Mouse (Mus musculus): ENCODE measurements around the gene C4b. TPM values are rescaled to one million over a fixed set of nuclear protein-coding genes. Genes with fewer than 3 reads are reported as not detected.
"Not testable (repeated sequence)": the region's sequence is repeated elsewhere in the genome, so short reads cannot be mapped to it uniquely, and the experiment has no call there.

C4b gene
- polyA plus RNA-seq, 1 experiment from 2014 or later, result 2.1 TPM

DNA sequence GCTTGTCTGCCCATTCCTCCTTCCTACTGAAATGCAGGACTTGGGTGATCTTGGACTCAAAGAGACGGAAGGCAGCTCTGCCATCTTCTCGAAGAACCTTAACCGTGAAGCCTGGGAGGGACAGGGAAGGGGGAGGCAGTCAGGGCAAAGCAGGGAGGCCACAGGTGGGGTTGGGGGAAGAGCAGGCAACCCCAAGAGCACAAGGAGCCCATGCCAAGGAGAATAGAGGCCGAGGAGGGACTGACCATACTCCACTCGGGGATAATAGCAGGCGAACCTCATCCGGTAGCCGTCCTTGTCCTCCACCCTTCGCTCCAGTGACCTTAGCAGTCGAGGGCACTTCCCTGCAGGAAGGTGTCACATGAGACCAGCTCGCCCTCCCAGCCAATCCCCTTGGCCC, 14.5 kb downstream of the C4b start:
- H3K27ac ChIP-seq (replicated peaks); H3K9ac ChIP-seq; H3K4me1 ChIP-seq; ATAC-seq (ENCODE audit: insufficient number of reproducible peaks, low FRiP score, low TSS enrichment, low read depth); H3K36me3 ChIP-seq; H3K4me2 ChIP-seq (replicated peaks); H3K9me3 ChIP-seq (replicated peaks); H3K27me3 ChIP-seq; H3K4me3 ChIP-seq (replicated peaks): not testable (repeated sequence)
- 80% methylated on average over 11 of the region's 11 CpGs for WGBS

DNA sequence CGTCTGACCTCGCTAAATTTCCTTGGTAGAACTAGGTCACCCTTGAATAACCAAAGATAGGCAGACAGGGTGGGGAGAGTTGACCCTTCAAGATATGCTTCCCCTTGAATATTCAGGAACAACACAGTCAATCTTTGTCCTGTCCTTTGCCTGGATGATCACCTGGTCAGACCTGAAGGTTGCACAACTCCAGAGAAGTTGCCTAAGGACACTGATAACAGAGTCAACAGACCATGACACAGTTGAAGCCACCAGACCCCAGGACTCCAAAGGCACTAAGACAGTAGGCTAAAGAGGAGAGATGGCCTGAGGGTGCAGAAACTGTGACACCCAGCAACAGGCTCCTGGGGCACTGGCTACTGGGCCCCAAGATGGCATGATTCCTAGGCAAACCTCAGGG, 15.8 kb downstream of the C4b start:
- WGBS, result 75% methylated on average over 2 of the region's 2 CpGs
- ATAC-seq (ENCODE audit: insufficient number of reproducible peaks, low FRiP score, low TSS enrichment, low read depth), result no peak
- no peaks in the 10 kb centered on the region for H3K27me3 ChIP-seq

DNA sequence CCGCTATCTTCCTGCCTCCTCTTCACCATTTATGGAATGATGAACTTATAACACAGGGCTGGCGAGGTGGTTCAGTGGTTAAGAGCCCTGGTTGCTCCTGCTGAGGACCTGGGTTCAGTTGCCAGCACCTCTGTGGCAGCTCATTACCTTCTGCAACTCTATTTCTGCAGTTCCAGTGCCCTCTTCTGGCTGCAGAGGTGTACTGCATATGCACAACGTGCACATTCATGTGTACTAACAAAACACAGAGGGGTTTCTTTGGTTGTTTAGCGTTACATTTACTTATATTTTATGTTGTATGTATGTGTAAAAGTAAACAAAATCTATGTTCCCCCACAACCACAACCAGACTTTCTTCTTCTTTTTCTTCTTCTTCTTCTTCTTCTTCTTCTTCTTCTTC, 20.6 kb downstream of the C4b start:
- ATAC-seq (ENCODE audit: insufficient number of reproducible peaks, low FRiP score, low TSS enrichment, low read depth), result no peak
- H3K4me1 ChIP-seq, result no peaks in the 10 kb centered on the region
- H3K9ac ChIP-seq, result no peak overlapping the region
- H3K4me3 ChIP-seq (replicated peaks), result no peak overlapping the region
- H3K27ac ChIP-seq (replicated peaks), result no peak overlapping the region
- no peaks in the 10 kb centered on the region for H3K36me3 ChIP-seq
- no peaks in the 10 kb centered on the region for H3K9me3 ChIP-seq (replicated peaks)
- WGBS, result 75% methylated on average over 4 of the region's 4 CpGs
- no peaks in the 10 kb centered on the region for H3K27me3 ChIP-seq
- H3K4me2 ChIP-seq (replicated peaks), result no peak overlapping the region

More for the DNA sequence above, 15.8 kb downstream of the C4b start:
- Histone ChIP-seq H3K36me3 (no peaks in the 10 kb centered on the region), H3K4me1 (no peaks in the 10 kb centered on the region), H3K4me3 (replicated peaks) (no peak overlapping the region), H3K4me2 (replicated peaks) (no peak overlapping the region), H3K9me3 (replicated peaks) (no peaks in the 10 kb centered on the region), H3K9ac (no peak overlapping the region), H3K27ac (replicated peaks) (no peak overlapping the region)

DNA sequence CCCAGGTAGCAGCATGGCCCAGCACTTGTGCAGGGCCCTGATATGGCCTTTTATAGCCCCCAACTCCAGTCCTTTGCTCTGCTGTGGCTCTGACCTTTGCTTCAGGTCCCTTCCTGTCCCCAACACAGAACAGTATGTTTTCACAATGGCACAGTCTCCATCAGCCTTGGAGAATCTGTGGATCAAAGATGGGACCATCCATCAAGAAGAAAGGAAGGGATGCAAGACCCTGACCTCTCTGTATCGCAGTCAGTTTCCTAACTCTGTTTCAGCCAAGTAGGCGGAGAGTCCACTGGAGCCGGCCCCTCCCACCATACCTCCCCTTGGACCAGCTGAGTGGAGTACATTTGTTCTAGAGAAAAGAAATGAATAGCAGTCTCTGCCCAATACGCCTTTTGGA, 21.4 kb downstream of the C4b start:
- not testable (repeated sequence) for H3K9me3 ChIP-seq (replicated peaks); H3K4me2 ChIP-seq (replicated peaks); H3K27me3 ChIP-seq; H3K36me3 ChIP-seq; H3K9ac ChIP-seq; H3K4me3 ChIP-seq (replicated peaks); H3K27ac ChIP-seq (replicated peaks); H3K4me1 ChIP-seq; ATAC-seq (ENCODE audit: insufficient number of reproducible peaks, low FRiP score, low TSS enrichment, low read depth)
- WGBS, result 90% methylated on average over 4 of the region's 4 CpGs

DNA sequence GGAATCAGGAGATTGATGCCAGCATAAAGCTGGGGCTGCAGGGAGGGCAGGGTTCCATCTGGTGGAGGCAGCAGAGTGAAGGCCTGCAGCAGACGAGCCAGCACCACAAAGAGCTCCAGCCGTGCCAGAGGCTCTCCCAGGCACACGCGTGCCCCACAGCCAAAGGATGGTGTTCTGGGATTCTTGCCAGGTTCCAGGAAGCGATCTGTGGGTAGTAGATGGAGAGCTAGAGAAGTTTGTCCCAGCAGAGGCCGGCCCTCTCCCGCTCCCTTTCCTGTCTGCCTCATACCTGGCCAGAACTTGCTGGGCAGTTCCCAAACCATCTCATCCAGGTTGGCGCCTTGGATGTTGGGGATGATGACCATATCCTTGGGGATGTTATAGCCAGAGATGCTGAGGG, 23.8 kb downstream of the C4b start:
- not testable (repeated sequence) for H3K4me2 ChIP-seq (replicated peaks); H3K27me3 ChIP-seq; H3K9me3 ChIP-seq (replicated peaks); H3K9ac ChIP-seq; ATAC-seq (ENCODE audit: insufficient number of reproducible peaks, low FRiP score, low TSS enrichment, low read depth); H3K4me3 ChIP-seq (replicated peaks); H3K36me3 ChIP-seq; H3K4me1 ChIP-seq; H3K27ac ChIP-seq (replicated peaks)
- WGBS, result 63% methylated on average over 8 of the region's 8 CpGs

DNA sequence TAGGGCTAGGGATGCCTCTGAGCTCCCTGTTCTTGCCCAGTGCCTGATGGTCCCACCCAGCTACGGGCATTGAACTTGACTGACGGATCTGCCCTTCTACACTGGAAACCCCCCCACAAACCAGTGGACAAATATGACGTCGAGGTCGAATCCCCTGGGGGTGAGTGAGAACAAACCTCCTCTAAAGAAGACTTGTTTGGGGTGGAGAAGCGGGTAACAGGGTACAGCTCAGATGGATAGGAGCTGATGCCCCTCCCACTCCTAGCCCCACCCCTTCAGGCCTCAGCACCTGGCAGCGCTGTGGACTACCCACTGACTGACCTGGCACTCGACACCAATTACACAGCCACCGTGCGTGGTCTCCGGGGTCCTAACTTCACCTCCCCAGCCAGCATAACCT, 26.3 kb downstream of the C4b start:
- no peak overlapping the region for H3K9ac ChIP-seq
- H3K36me3 ChIP-seq, result no peaks in the 10 kb centered on the region
- no peak overlapping the region for H3K4me3 ChIP-seq (replicated peaks)
- H3K4me1 ChIP-seq, result no peaks in the 10 kb centered on the region
- no peak overlapping the region for H3K4me2 ChIP-seq (replicated peaks)
- ATAC-seq (ENCODE audit: insufficient number of reproducible peaks, low FRiP score, low TSS enrichment, low read depth), result no peak
- no peaks in the 10 kb centered on the region for H3K27me3 ChIP-seq
- no peak overlapping the region for H3K27ac ChIP-seq (replicated peaks)
- WGBS, result 73% methylated on average over 11 of the region's 11 CpGs
- H3K9me3 ChIP-seq (replicated peaks), result no peaks in the 10 kb centered on the region

DNA sequence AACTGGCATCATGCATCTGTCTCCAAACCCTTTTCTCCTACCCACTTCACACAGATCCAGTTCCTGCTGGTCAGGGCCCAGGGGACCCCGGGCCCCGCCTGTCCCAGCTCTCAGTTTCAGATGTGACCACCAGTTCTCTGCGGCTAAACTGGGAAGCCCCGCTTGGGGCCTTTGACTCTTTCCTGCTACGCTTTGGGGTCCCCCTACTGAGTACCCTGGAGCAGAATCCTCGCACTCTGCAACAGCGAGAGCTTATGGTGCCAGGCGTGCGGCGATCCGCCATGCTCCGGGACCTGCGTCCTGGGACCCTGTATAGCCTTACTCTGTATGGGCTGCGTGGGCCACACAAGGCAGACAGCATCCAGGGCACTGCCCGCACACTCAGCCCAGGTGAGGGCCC, 27.4 kb downstream of the C4b start:
- Histone ChIP-seq H3K9me3 (replicated peaks) (no peaks in the 10 kb centered on the region), H3K36me3 (no peaks in the 10 kb centered on the region), H3K4me3 (replicated peaks) (no peak overlapping the region), H3K27ac (replicated peaks) (no peak overlapping the region), H3K4me2 (replicated peaks) (no peak overlapping the region), H3K4me1 (no peaks in the 10 kb centered on the region), H3K27me3 (no peaks in the 10 kb centered on the region), H3K9ac (no peak overlapping the region)
- no peak for ATAC-seq (ENCODE audit: insufficient number of reproducible peaks, low FRiP score, low TSS enrichment, low read depth)
- 80% methylated on average over 15 of the region's 15 CpGs for WGBS

DNA sequence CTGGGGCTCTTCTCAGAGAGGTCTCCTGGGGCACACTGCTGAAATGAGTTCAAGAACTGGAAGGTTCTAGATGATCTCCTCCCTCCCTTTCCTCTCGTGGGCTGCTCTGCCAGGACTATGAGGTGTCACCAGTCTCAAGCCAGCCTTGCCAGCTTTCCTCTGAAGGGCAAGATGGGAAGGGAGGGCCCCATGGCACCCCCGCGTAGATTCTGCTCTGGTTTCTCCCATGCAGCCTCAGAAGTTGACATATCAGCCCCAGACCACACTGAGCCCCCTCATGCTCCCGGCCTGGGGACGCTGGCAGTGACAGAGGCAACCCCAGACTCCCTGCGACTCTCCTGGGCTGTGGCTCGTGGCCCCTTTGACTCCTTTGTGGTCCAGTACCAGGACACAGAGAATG, 28.2 kb downstream of the C4b start:
- not testable (repeated sequence) for H3K4me3 ChIP-seq (replicated peaks); H3K9ac ChIP-seq; H3K4me1 ChIP-seq; H3K27ac ChIP-seq (replicated peaks); H3K27me3 ChIP-seq; ATAC-seq (ENCODE audit: insufficient number of reproducible peaks, low FRiP score, low TSS enrichment, low read depth); H3K4me2 ChIP-seq (replicated peaks); H3K9me3 ChIP-seq (replicated peaks); H3K36me3 ChIP-seq
- WGBS, result 85% methylated on average over 6 of the region's 7 CpGs

DNA sequence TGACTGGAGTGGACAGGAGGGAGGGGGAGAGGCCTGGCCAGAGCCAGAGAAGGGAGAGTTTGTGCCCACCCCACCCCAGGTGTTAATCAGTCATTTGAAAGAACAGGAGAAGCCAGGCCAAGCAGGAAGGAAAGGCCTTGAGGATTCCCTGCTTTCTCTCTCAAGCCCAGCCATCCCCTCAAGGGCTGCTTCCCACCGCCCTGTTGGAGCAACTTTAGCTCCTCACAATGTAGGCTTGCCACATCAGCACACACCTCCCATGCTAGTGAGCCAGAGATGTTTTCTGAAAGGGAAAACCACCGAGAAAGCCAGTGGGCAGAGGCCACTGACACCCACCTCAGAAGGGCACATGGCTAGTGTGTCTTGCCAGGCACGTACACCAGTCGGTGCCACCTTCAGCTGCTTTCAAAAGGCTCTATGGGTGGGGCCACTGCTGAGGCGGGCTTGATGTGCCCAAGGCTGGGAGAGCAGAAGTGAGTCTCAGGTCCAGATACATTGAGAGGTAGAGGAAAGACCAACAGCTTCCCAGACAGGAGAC, 28.7 kb downstream of the C4b start:
- H3K9ac ChIP-seq; H3K4me3 ChIP-seq (replicated peaks); ATAC-seq (ENCODE audit: insufficient number of reproducible peaks, low FRiP score, low TSS enrichment, low read depth); H3K27me3 ChIP-seq; H3K36me3 ChIP-seq; H3K9me3 ChIP-seq (replicated peaks); H3K4me1 ChIP-seq; H3K4me2 ChIP-seq (replicated peaks); H3K27ac ChIP-seq (replicated peaks): not testable (repeated sequence)
- WGBS, result 79% methylated on average over 5 of the region's 5 CpGs

DNA sequence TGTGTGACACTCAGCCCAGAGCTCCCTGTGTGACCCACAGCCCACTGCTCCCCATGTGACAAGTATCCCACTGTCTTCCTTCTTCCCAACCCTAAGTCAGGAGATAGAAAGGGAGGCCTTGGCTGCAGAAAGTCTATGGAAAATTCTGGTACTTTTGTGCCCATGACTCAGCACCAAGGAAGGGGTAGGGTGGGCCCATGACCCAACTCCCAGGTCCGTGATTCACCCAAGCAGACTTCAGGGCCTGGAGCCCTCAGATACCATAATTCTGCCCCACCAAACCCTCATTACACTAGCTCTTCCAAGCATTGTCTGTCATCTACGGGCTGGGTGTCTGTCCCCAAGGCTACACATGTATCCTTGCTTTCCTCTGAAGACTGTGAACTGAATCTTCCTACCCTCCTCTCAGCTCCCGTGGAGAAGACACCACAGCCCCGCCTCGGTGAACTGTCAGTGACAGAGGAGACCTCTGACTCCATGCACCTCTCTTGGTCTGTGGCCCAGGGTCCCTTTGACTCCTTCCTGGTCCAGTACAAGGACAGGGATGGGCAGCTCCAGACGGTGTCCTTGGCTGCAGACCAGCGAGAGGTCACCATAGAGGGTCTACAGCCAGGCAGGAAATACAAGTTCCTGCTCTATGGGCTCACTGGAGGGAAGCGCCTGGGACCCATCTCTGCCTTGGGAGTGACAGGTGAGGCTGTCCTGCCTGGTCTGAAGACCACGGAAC, 29.3 kb downstream of the C4b start:
- not testable (repeated sequence) for H3K4me1 ChIP-seq; H3K36me3 ChIP-seq; H3K9me3 ChIP-seq (replicated peaks); H3K9ac ChIP-seq; ATAC-seq (ENCODE audit: insufficient number of reproducible peaks, low FRiP score, low TSS enrichment, low read depth); H3K4me3 ChIP-seq (replicated peaks); H3K27ac ChIP-seq (replicated peaks); H3K4me2 ChIP-seq (replicated peaks); H3K27me3 ChIP-seq
- 76% methylated on average over 9 of the region's 9 CpGs for WGBS

DNA sequence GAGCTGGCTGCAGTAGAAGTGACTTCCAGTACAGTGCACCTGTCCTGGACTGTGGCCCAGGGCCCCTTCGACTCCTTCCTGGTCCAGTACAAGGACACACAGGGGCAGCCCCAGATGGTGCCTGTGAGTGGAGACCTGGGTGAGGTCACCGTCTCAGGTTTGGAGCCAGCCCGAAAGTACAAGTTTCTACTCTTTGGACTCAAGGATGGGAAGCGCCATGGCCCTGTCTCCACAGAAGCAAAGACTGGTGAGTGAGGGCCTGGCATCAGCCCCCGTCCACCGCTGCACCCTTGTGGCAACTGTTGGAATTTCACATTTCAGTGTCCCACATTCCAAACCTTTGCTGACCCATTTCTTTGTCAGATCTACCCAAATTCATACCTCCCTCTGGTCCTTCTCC, 30.7 kb downstream of the C4b start:
- no peaks in the 10 kb centered on the region for H3K36me3 ChIP-seq
- H3K4me1 ChIP-seq, result no peaks in the 10 kb centered on the region
- no peaks in the 10 kb centered on the region for H3K9me3 ChIP-seq (replicated peaks)
- H3K4me2 ChIP-seq (replicated peaks), result no peak overlapping the region
- H3K9ac ChIP-seq, result no peak overlapping the region
- H3K27me3 ChIP-seq, result no peaks in the 10 kb centered on the region
- H3K27ac ChIP-seq (replicated peaks), result no peak overlapping the region
- no peak overlapping the region for H3K4me3 ChIP-seq (replicated peaks)
- 46% methylated on average over 6 of the region's 6 CpGs for WGBS
- no peak for ATAC-seq (ENCODE audit: insufficient number of reproducible peaks, low FRiP score, low TSS enrichment, low read depth)

DNA sequence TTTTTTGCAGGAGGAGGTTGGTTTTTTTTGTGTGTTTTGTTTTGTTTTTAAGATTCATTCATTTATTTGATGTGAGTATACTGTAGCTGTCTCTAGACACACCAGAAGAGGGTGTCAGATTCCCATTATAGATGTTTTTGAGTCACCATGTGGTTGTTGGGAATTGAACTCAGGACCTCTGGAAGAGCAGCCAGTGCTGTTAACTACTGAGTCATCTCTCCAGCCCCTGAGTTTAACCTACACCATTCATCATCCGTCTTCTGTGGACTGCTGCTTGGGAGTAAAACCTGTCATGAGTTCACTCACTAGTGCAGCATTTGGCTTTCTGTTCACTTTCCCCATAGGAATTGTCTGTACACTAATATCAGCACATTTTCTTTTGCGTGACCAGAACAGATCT, 37.2 kb downstream of the C4b start:
- H3K27me3 ChIP-seq; ATAC-seq (ENCODE audit: insufficient number of reproducible peaks, low FRiP score, low TSS enrichment, low read depth); H3K27ac ChIP-seq (replicated peaks); H3K4me2 ChIP-seq (replicated peaks); H3K36me3 ChIP-seq; H3K4me3 ChIP-seq (replicated peaks); H3K9me3 ChIP-seq (replicated peaks); H3K9ac ChIP-seq; H3K4me1 ChIP-seq: not testable (repeated sequence)
- WGBS, result 86% methylated on average over 2 of the region's 2 CpGs

Data from embryonic facial prominence, embryonic 15.5 days (tissue).